Comparison of ENCODE assay signal across 8 mouse cellular contexts in genomic region chr17:45474669-45475465, GRCm38 (mm10). TPM values are rescaled to one million over a fixed set of nuclear protein-coding genes. Genes with fewer than 3 reads are reported as not detected.
DNase-seq lines count a peak whose midpoint lies in the region; ATAC-seq and TF ChIP-seq lines count a peak whose summit lies in the region.

Gene Spats1 (minus strand): TSS chr17:45475415.

- peak within 1 kb of the TSS; percentile 87; the same call in 1 of the 2 replicates for H3K27ac ChIP-seq in ES-E14 (ENCODE audit: insufficient read depth, low read depth, low read length, poor library complexity, severe bottlenecking)
- H3K27ac ChIP-seq in forebrain, embryonic 13.5 days = peak within 1 kb of the TSS; percentile 40; the same call in 1 of the 2 replicates
- H3K27ac ChIP-seq in neural tube, embryonic 13.5 days (replicated peaks) = peak within 1 kb of the TSS; percentile 59; the same call in 1 of the 2 replicates

- no peaks in the 10 kb centered on the region for H3K36me3 ChIP-seq in ES-E14 (ENCODE audit: control insufficient read depth, insufficient read depth, low read length, poor library complexity, severe bottlenecking)
- H3K36me3 ChIP-seq in forebrain, embryonic 13.5 days (ENCODE audit: poor library complexity, severe bottlenecking) = no peaks in the 10 kb centered on the region
- H3K36me3 ChIP-seq in neural tube, embryonic 13.5 days = no peaks in the 10 kb centered on the region

- peak; percentile 91 for ATAC-seq in forebrain, embryonic 13.5 days
- peak; percentile 84 for ATAC-seq in neural tube, embryonic 13.5 days (ENCODE audit: low read depth)

- peak; percentile 96 for DNase-seq in ES-E14 (ENCODE audit: low read depth, low spot score)
- peak; percentile 8 for DNase-seq in c-Kit-positive CD71-positive TER-119-negative erythroid progenitor cells, embryonic 14.5 days (ENCODE audit: low read depth)
- DNase-seq in heart, postnatal 25 days (ENCODE audit: low spot score) = peak; percentile 13
- DNase-seq in layer of hippocampus, adult 18-20 months (ENCODE audit: low spot score in 2 of 2) = peak; percentile 86 to 90
- peak; percentile 31 to 41 for DNase-seq in lung, adult 18-20 months
- peak; percentile 73 for DNase-seq in thymus, postnatal 0 days (ENCODE audit: low spot score)

- H3K9ac ChIP-seq in ES-E14 (ENCODE audit: insufficient read depth, low read depth, low read length, poor library complexity, severe bottlenecking) = peak within 1 kb of the TSS; percentile 71; the same call in 1 of the 2 replicates
- H3K9ac ChIP-seq in forebrain, embryonic 13.5 days = peak within 1 kb of the TSS; percentile 62
- H3K9ac ChIP-seq in neural tube, embryonic 13.5 days = peak within 1 kb of the TSS; percentile 66

- no peaks in the 10 kb centered on the region for H3K27me3 ChIP-seq in forebrain, embryonic 13.5 days
- peaks cover 29% of the 10 kb centered on the region for H3K27me3 ChIP-seq in neural tube, embryonic 13.5 days

- in situ Hi-C loops in ES-E14 (cut with MboI; ENCODE audit: low sequenced_read_pairs in 2 of 2, unreplicated experiment in 2 of 2) = loop anchor here (10.0 kb wide), 1 partner anchor 80 kb away; the partner anchor contains the start of gene Nfkbie (in 2 of the 2)

- no peaks in the 10 kb centered on the region for H3K9me3 ChIP-seq in ES-E14 (ENCODE audit: control insufficient read depth, insufficient read depth, low read depth, low read length)
- H3K9me3 ChIP-seq in forebrain, embryonic 13.5 days (replicated peaks) = no peaks in the 10 kb centered on the region
- H3K9me3 ChIP-seq in neural tube, embryonic 13.5 days = no peaks in the 10 kb centered on the region

- H3K4me3 ChIP-seq in ES-E14 (ENCODE audit: insufficient read depth in 1 of 2, low read depth in 1 of 2, low read length in 2 of 2, poor library complexity in 1 of 2, severe bottlenecking in 1 of 2) = peak within 1 kb of the TSS; percentile 41 to 63
- peak within 1 kb of the TSS; percentile 39 for H3K4me3 ChIP-seq in forebrain, embryonic 13.5 days
- peak within 1 kb of the TSS; percentile 43 for H3K4me3 ChIP-seq in neural tube, embryonic 13.5 days

- H3K4me2 ChIP-seq in forebrain, embryonic 13.5 days = peak within 1 kb of the TSS; percentile 62
- peak within 1 kb of the TSS; percentile 69 for H3K4me2 ChIP-seq in neural tube, embryonic 13.5 days

- peaks cover 16 to 21% of the 10 kb centered on the region in 2 experiments for H3K4me1 ChIP-seq in ES-E14 (ENCODE audit: control insufficient read depth in 2 of 2, insufficient read depth in 2 of 2, low read length in 2 of 2, poor library complexity in 1 of 2)
- H3K4me1 ChIP-seq in forebrain, embryonic 13.5 days = peaks cover 14% of the 10 kb centered on the region
- peaks cover 14% of the 10 kb centered on the region for H3K4me1 ChIP-seq in neural tube, embryonic 13.5 days (replicated peaks)

- WGBS in forebrain, embryonic 13.5 days = 6% methylated on average over 30 of the region's 30 CpGs
- 5% methylated on average over 30 of the region's 30 CpGs for WGBS in neural tube, embryonic 13.5 days

- intact Hi-C loops in heart, postnatal 25 days (cut with DNase I) = no loop called here

TF ChIP-seq in ES-E14, 5 proteins besides CTCF, POLR2A, EP300 and RAD21:
- TF ChIP-seq HCFC1 (IDR thresholded peaks at IDR 0.05; ENCODE audit: borderline replicate concordance, insufficient read depth, low read length) (0 out of 2 replicates have a peak, but pooled peaks have one; percentile 26), ZC3H11A (IDR thresholded peaks at IDR 0.05; ENCODE audit: borderline replicate concordance, low read depth, low read length) (no peak)
TF ChIP-seq in ES-E14: peak in this region for 1.

RNA-seq across cellular contexts. Expression of gene Spats1, which starts in this region (rescaled TPM):
- 8.5 and 9.7 TPM in 2 replicates for total RNA-seq in ES-E14 (2012; rRNA removed)
- polyA plus RNA-seq in forebrain, embryonic 13.5 days (2015; fragmentation: Nextera tagmentation; extraction: Ambion mirVana) = 1.2 and 1.5 TPM in 2 replicates
- under 1 TPM; 0.45 to 0.49 TPM for total RNA-seq in heart, postnatal 25 days (2021)
- 1 to 10 TPM; 4.4 to 4.7 TPM for total RNA-seq in layer of hippocampus, adult 18-20 months (2021)
- polyA plus RNA-seq in neural tube, embryonic 13.5 days (2015; fragmentation: Nextera tagmentation; extraction: Ambion mirVana) = 0.62 and 1.5 TPM in 2 replicates
- 0.37 and 0.65 TPM in 2 replicates for polyA plus RNA-seq in thymus, postnatal 0 days (2015; fragmentation: Nextera tagmentation; extraction: Ambion mirVana)

Comparison
In these comparisons a context has a peak if more than half of its experiments do, and no peak if none do; other contexts are left out.
1. Peak in every context shown above with its lines: DNase-seq, ATAC-seq, H3K4me3 ChIP-seq and H3K27ac ChIP-seq.
2. Peak in DNase-seq in heart, postnatal 25 days; RNA of the gene not detected or under 1 TPM.
3. Peak in DNase-seq in thymus, postnatal 0 days; RNA of the gene not detected or under 1 TPM.
4. DNase-seq: peak in every context shown above with its lines; median percentile 96 in ES-E14; 88 in layer of hippocampus, adult 18-20 months; 73 in thymus, postnatal 0 days; 36 in lung, adult 18-20 months; 13 in heart, postnatal 25 days; 8 in c-Kit-positive CD71-positive TER-119-negative erythroid progenitor cells, embryonic 14.5 days.